Mouse (Mus musculus): ENCODE measurements around the gene Bglap.
A peak's percentile ranks its signal among the peaks of the same experiment; 100 is the strongest.

Bglap gene

GRCm38 (mm10) chr3:88339006-88339405, 45.3 kb downstream of the Bglap start:
- DNase-seq (ENCODE audit: low read depth), result no peak

GRCm38 (mm10) chr3:88338316-88338715, 45.9 kb downstream of the Bglap start:
- peak; percentile 82 for DNase-seq (ENCODE audit: low read depth)

GRCm38 (mm10) chr3:88337367-88338020, 46.8 kb downstream of the Bglap start:
- DNase-seq (ENCODE audit: low read depth), result peak; percentile 93

GRCm38 (mm10) chr3:88336058-88337013, 47.9 kb downstream of the Bglap start, which contains the start of the genes Tmem79 and Smg5:
Gene Tmem79, minus strand, starts transcription at chr3:88336148.
Gene Smg5, plus strand, starts transcription at chr3:88336260.
- peak; percentile 98 for DNase-seq (ENCODE audit: low read depth)

- no peak for DNase-seq (ENCODE audit: low read depth)
Observed at GRCm38 (mm10) chr3:88335436-88336053, 48.7 kb downstream of the Bglap start.

GRCm38 (mm10) chr3:88334902-88335435, 49.3 kb downstream of the Bglap start:
- peak; percentile 64 for DNase-seq (ENCODE audit: low read depth)

- DNase-seq (ENCODE audit: low read depth), result no peak
Observed at GRCm38 (mm10) chr3:88334029-88334658, 50.1 kb downstream of the Bglap start.

Measured in 416B (cell line).